Mouse (Mus musculus): ENCODE measurements around the gene Phb2.

GRCm38 (mm10) chr6:124669234-124669859 lies 42.8 kb upstream of the Phb2 start:
- TF ChIP-seq CTCF (IDR thresholded peaks at IDR 0.05; ENCODE audit: low read depth, low read length) (no peak), POLR2A (IDR thresholded peaks at IDR 0.05; ENCODE audit: extremely low read depth, insufficient read depth, low read length) (no peak)

Data from liver, adult 2 months (tissue).